Mouse (Mus musculus) embryo, embryonic 11 days (tissue): ENCODE results near the gene Cdca3.

Source experiments
- DNase-seq: peaks from one replicate; pipeline ENCODE4 v3.0.0-alpha.2; 2015

Gene Cdca3

DNA sequence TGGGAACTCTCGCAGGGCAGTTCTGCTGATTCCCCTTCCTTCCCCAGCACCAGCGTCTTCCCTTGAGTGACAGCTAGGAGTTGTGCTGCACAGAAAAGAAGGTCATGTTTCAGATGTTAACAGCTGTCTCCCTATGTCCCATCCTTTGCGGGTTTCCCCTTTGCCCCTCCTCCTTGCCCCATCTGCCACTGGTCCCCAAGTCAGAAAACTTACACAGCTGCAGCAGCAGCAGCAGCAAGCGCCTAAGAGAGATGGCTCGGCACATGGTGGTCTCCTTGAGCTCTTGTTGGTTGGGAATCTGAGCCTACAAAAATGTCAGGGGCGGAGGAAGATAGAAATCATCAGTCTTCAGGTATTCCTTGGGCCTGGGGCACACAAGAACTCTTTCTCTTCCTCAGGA lies 50.0 kb downstream of the Cdca3 start:
- no peak for DNase-seq

GRCm38 (mm10) chr6:124881821-124882220 lies 52.5 kb downstream of the Cdca3 start:
- DNase-seq, result no peak
